Mouse (Mus musculus) granulocyte monocyte progenitor cell, adult 5-6 weeks (primary cell): Measurements from ENCODE around the gene Sdf2l1. TPM values are rescaled to one million over a fixed set of nuclear protein-coding genes. Genes with fewer than 3 reads are reported as not detected.
A peak's percentile ranks its signal among the peaks of the same experiment; 100 is the strongest.

Experiments
- ATAC-seq: replicated peaks from 2 replicates; pipeline ENCODE4 v1.8.0; 2016; ENCODE audit warnings: mild to moderate bottlenecking, moderate TSS enrichment, inconsistent platforms; ENCODE audit not compliant: poor library complexity, severe bottlenecking
- total RNA-seq, 2 experiments: library from RNA; stranded (forward) in 1 of 2; stranded (reverse) in 1 of 2; fragments of 200-712, 200-1000 nt in 1 of 2; fragments of >200 nt in 1 of 2; fragmentation: Nextera tagmentation in 1 of 2; gene quantifications; 2 replicates each; pipeline ENCODE4 v1.2.3; 2014 to 2017

Gene Sdf2l1
- total RNA-seq, 2 experiments from 2014 or later: 168 to 226 TPM

GRCm38 (mm10) chr16:17124871-17125520 lies 7.2 kb downstream of the Sdf2l1 start, which contains the start of gene 2610318N02Rik:
Gene 2610318N02Rik (minus strand): TSS chr16:17125167.
- peak; percentile 94 for ATAC-seq

GRCm38 (mm10) chr16:17124119-17124870 lies 7.9 kb downstream of the Sdf2l1 start:
- 0 out of 2 replicates have a peak, but pooled peaks have one; percentile 1 for ATAC-seq

GRCm38 (mm10) chr16:17121569-17121968 lies 10.6 kb downstream of the Sdf2l1 start:
- ATAC-seq: no peak

DNA sequence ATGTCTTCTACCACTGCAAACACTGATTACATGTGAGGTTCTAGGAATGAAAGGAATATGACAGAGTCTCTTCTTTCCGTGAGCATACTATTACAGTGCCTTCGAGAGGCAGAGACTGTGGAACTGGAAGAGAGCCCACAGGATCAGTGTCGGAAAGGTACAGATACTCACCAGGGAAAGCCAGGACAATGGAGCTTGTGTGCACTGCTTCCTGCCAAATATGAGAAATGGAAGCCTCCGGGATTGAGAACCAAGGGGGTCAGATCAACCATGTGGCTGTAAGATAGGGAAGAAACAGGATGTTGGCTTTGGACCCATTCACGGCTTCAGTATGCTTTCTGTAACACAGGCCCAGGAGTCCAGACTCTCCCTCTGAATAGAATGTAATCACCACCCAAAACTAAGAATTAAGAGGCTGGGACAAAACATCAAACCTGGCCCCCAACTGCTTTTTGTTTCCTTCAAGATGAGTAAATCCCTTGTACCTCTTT lies 14.8 kb downstream of the Sdf2l1 start:
- no peak for ATAC-seq

DNA sequence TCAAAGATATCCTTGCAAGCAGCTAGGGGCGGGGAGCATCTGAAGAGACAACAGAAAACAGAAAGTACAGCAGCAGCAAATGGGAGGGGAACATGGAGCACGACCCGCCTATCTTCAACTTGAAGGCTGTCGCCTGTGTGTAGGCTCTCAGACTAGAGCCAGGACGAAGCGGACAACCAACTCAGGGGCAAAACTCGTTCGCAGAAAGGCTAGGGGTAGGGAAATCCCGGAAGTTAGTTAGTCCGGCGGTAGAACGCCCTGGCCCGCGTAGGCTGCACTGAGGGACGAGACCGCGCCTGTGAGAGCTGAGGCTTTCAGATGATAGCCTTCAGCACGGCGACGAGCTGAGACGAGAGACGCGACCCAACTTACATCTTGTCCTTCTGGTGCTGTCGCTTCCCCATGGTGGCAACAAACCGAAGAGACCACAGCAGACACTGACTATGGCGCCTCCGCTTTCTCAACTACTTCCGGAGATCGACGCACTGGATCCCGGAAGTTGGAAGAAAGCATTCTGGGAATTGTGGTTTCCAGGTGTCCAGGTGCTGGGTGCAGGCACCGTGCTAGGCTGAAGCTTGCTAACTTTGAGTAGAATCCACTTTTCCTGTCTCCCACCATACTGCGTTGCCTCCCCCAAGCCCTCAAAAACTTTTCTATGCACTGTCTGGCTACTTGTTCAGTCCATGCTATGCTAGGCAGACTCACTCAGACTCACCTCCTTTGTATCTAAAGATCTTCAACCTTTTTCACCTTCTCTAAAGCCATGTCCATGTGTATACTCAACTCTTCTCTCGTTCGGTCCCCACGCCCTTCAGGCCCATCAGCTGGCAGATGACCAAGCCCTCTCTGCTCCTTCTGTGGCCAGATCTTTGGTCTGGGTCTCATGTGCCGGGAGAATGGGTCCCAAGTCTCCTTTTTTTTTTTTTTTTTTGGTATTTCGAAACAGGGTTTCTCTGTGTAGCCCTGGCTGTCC lies 21.1 kb downstream of the Sdf2l1 start, which contains the start of gene Ppil2:
Gene Ppil2 (minus strand): TSS at position 487 of the 973 bp plus-strand sequence.
- peak; percentile 88 for ATAC-seq

- no peak for ATAC-seq
These were observed 27.6 kb downstream of the Sdf2l1 start for GRCm38 (mm10) chr16:17104600-17104999.

DNA sequence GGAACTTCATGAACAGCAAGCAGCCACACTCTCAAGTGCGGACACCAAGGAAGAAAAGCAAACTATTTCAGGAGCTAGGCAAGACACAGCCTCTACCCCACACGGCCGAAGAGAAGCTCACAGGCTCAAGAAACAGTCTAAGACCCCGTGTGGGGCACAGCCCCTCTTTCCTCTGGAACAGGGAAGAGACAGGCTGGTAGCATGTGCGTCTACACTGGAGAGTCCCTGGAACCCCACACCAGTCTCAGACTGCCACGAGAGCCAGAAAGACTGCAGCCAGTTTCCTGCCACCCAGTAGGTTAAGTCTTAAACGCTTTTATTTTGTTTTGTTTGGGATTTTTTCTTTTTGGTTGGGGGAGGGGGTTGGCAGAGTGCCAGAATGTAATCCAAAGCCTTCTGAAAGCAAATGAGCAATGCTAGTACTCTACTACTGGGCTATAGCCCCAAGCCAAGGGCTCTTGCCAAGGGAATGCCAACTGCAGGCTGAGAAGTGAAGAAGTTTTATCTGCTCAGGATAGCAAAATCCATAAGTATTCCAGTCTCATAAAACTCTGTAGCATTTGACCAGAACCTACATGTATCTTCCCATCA lies 29.5 kb downstream of the Sdf2l1 start:
- no peak for ATAC-seq

GRCm38 (mm10) chr16:17096938-17097337 lies 35.2 kb downstream of the Sdf2l1 start:
- no peak for ATAC-seq

DNA sequence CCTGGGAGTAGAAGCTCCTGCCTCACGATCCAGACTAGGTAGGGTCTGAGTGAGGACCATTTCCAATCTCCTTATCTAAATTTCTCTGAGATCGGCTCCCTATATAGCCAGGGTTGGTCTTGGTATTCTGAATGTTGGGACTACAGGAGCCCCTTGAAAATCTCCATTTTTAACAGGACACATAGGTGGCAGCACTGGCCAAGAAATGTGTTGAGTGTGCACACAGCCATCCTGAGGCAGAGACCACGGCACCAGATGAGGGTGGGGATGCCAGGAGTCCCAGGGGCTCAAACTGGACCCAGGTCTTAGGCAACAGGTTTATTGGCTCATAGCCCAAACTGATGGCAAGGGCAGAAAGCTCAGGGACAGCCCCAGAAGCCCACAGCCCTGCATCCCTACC lies 43.8 kb downstream of the Sdf2l1 start:
- ATAC-seq: no peak

DNA sequence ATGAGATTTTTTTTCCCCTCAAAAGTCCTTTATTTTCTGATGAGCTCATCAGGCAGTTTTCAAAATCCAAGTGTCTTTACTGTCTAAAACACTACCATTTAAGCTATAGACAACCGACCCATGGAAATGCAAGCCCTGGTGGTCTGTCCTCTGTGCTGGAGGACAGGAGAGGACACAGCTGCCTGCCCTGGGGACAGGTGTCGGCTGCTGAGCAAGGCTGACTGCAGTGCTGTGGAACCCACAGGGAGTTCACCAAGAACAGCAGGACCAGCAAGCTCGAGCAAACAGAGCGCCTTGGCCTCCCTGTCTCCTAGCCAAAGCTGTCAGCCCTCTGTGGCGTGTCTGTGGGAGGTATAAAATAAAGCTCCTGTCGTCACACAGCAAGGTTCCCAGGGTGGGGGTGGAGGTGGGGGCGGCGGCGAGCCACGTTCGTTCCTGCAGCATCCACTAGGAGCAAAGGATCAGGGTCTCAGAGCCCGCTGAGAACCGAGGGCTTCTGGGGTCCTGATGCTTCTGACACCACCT lies 45.5 kb downstream of the Sdf2l1 start:
- ATAC-seq: no peak

DNA sequence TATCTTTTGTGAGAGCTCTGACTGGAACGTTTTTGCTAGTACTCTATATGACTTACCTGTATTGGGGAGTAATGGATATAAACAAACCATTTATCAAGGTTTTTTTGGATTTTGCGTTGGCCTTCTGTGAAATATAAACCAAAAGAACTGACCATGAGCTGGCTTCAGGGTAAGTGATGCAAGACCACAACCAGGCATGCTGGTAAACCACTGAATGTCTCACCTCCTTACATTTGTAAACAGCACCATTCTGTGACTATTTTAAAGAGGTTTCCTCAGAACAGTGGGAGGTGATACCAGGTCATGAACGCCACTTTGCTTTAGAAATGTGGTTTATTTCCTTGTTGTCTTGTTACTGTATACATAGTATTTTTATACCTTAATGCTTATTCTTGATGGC lies 45.9 kb downstream of the Sdf2l1 start:
- no peak for ATAC-seq

GRCm38 (mm10) chr16:17085636-17086035 lies 46.5 kb downstream of the Sdf2l1 start:
- peak; percentile 61 for ATAC-seq

- ATAC-seq: no peak
These were observed 49.9 kb downstream of the Sdf2l1 start for GRCm38 (mm10) chr16:17082121-17082792.

Other genes with a start within 250 kb of the Sdf2l1 start
- 37.5 and 40.1 TPM in 2 replicates for gene Ppm1f, start 235.9 kb downstream of the Sdf2l1 start, total RNA-seq (2014; fragmentation: Nextera tagmentation)
- 50.9 and 52.1 TPM in 2 replicates for gene Ppm1f, start 235.9 kb downstream of the Sdf2l1 start, total RNA-seq (2017)
- 119 and 120 TPM in 2 replicates for gene Mapk1, start 149.0 kb downstream of the Sdf2l1 start, total RNA-seq (2014; fragmentation: Nextera tagmentation)
- gene Mapk1, start 149.0 kb downstream of the Sdf2l1 start, total RNA-seq (2017): 129 and 130 TPM in 2 replicates
- gene Ypel1, start 62.7 kb downstream of the Sdf2l1 start, total RNA-seq (2014; fragmentation: Nextera tagmentation): 5.8 TPM in 1 of 2 replicates, not detected in the other
- 1.4 and 2.8 TPM in 2 replicates for gene Ypel1, start 62.7 kb downstream of the Sdf2l1 start, total RNA-seq (2017)
- gene Ppil2, start 21.1 kb downstream of the Sdf2l1 start, total RNA-seq (2014; fragmentation: Nextera tagmentation): 71.2 and 96.8 TPM in 2 replicates
- gene Ppil2, start 21.1 kb downstream of the Sdf2l1 start, total RNA-seq (2017): 92.8 and 93.5 TPM in 2 replicates
- 48.7 and 50.1 TPM in 2 replicates for gene 2610318N02Rik, start 7.2 kb downstream of the Sdf2l1 start, total RNA-seq (2014; fragmentation: Nextera tagmentation)
- gene 2610318N02Rik, start 7.2 kb downstream of the Sdf2l1 start, total RNA-seq (2017): 15.0 and 23.5 TPM in 2 replicates
- gene Ydjc, start 12.2 kb upstream of the Sdf2l1 start, total RNA-seq (2014; fragmentation: Nextera tagmentation): 19.4 and 28.6 TPM in 2 replicates
- gene Ydjc, start 12.2 kb upstream of the Sdf2l1 start, total RNA-seq (2017): 26.5 and 41.3 TPM in 2 replicates
- 3.7 and 7.8 TPM in 2 replicates for gene Ccdc116, start 14.8 kb upstream of the Sdf2l1 start, total RNA-seq (2014; fragmentation: Nextera tagmentation)
- gene Ccdc116, start 14.8 kb upstream of the Sdf2l1 start, total RNA-seq (2017): 1.0 and 3.0 TPM in 2 replicates
- gene Ube2l3, start 70.3 kb upstream of the Sdf2l1 start, total RNA-seq (2014; fragmentation: Nextera tagmentation): 213 and 244 TPM in 2 replicates
- gene Ube2l3, start 70.3 kb upstream of the Sdf2l1 start, total RNA-seq (2017): 110 and 124 TPM in 2 replicates
- 0.92 and 1.6 TPM in 2 replicates for gene Rimbp3, start 76.2 kb upstream of the Sdf2l1 start, total RNA-seq (2014; fragmentation: Nextera tagmentation)
- 0.34 and 0.88 TPM in 2 replicates for gene Rimbp3, start 76.2 kb upstream of the Sdf2l1 start, total RNA-seq (2017)
- 2.3 and 5.0 TPM in 2 replicates for gene Hic2, start 101.2 kb upstream of the Sdf2l1 start, total RNA-seq (2014; fragmentation: Nextera tagmentation)
- 2.0 and 2.4 TPM in 2 replicates for gene Hic2, start 101.2 kb upstream of the Sdf2l1 start, total RNA-seq (2017)
- 9.2 and 10.0 TPM in 2 replicates for gene Tmem191c, start 143.7 kb upstream of the Sdf2l1 start, total RNA-seq (2014; fragmentation: Nextera tagmentation)
- 5.4 and 5.6 TPM in 2 replicates for gene Tmem191c, start 143.7 kb upstream of the Sdf2l1 start, total RNA-seq (2017)
- not detected in 2 replicates for gene Serpind1, start 199.0 kb upstream of the Sdf2l1 start, total RNA-seq (2014; fragmentation: Nextera tagmentation)
- not detected in 2 replicates for gene Serpind1, start 199.0 kb upstream of the Sdf2l1 start, total RNA-seq (2017)